Mouse (Mus musculus) midbrain, embryonic 11.5 days (tissue): ENCODE data around the gene Ntf3. TPM values are rescaled to one million over a fixed set of nuclear protein-coding genes. Genes with fewer than 3 reads are reported as not detected.

ENCODE experiments used
- ATAC-seq: fragments of 200-750 bp; cut with Nextera tagmentation; 2 replicates; pipeline ENCODE4 v1.8.0; 2017; ENCODE audit warnings: moderate TSS enrichment, moderate library complexity; ENCODE audit not compliant: low FRiP score
- DNase-seq: peaks from one replicate; pipeline ENCODE4 v3.0.0; 2015; ENCODE audit warnings: low spot score; ENCODE audit errors: missing footprints
- H3K27ac ChIP-seq: fragments of 300-500 bp; sonication (generic); 2 replicates; pipeline ENCODE4 v1.5.1; 2014; ENCODE audit warnings: low read depth, low read length
- H3K27me3 ChIP-seq: fragments of 300-500 bp; sonication (generic); 2 replicates; pipeline ENCODE4 v1.6.1; 2014; ENCODE audit warnings: mild to moderate bottlenecking, low read length, moderate library complexity, mixed read lengths; ENCODE audit not compliant: control insufficient read depth, insufficient read depth
- H3K36me3 ChIP-seq: fragments of 300-500 bp; sonication (generic); 2 replicates; pipeline ENCODE4 v1.6.1; 2014; ENCODE audit warnings: mild to moderate bottlenecking, low read length, moderate library complexity, mixed read lengths; ENCODE audit not compliant: control insufficient read depth, insufficient read depth
- H3K4me1 ChIP-seq: fragments of 300-500 bp; sonication (generic); 2 replicates; pipeline ENCODE4 v1.6.1; 2014; ENCODE audit warnings: low read length; ENCODE audit not compliant: control insufficient read depth, insufficient read depth
- H3K4me2 ChIP-seq: fragments of 300-500 bp; sonication (generic); 2 replicates; pipeline ENCODE4 v1.6.1; 2014; ENCODE audit warnings: mild to moderate bottlenecking, moderate library complexity
- H3K4me3 ChIP-seq: fragments of 300-500 bp; sonication (generic); 2 replicates; pipeline ENCODE4 v1.5.1; 2014; ENCODE audit warnings: low read depth, low read length
- H3K9ac ChIP-seq: fragments of 300-500 bp; sonication (generic); 2 replicates; pipeline ENCODE4 v1.6.1; 2014; ENCODE audit warnings: low read length
- H3K9me3 ChIP-seq: fragments of 300-500 bp; sonication (generic); 2 replicates; pipeline ENCODE4 v1.6.1; 2016; ENCODE audit warnings: low read length; ENCODE audit not compliant: control insufficient read depth
- WGBS: fragments of 180-500 bp; shearing (Covaris S2); extraction: QIAGEN DNeasy Blood & Tissue Kit; methylation state at CpG from one replicate; pipeline ENCODE4 v1.1.7; 2014; 5-methylcytosine and 5-hydroxymethylcytosine counted together
- polyA plus RNA-seq: library from polyadenylated mRNA; unstranded; fragments of >200 nt; fragmentation: Nextera tagmentation; extraction: Ambion mirVana; gene quantifications from 2 replicates; pipeline ENCODE4 v1.2.1, GENCODE M21; 2014

Gene Ntf3
- polyA plus RNA-seq, result 4.0 and 4.2 TPM in 2 replicates

DNA sequence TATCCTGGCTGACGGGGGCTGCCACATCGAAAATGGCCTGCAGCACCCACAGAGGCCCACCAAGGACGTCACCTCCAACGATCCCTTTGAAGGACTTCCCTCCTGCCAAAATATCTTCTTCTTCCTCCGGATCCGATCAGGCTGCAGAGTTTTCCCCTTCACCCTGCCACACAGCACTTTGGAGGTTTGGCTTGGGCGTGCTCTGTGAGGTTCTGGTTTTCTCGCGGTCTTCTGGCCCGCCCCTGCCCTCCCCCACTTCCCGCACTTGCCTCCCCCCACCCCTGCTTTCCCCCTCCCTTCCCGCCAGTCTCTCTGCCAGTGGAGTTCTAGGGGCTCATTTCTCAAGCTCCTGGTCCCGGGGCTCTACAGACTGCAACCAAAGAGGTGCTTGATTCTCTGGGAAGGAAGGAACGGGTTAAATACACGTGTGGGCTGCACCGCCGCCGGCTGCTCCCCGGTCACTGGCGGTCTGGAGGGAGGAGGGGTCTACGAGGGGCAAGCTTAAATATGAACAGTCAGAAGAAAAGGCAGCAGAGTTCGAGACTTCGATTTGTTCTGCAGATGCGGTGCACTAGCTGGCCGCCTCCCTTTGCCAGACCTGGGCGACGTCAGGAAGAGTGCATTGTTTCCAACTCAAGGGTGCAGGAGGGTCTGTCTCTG is at the start of gene Ntf3:
TSS of gene Ntf3 (minus strand) at position 363 of the 660 bp plus-strand sequence.
- WGBS, result under 1% methylated on average over 27 of the region's 27 CpGs
- ATAC-seq (peak; percentile 41; the same call in 1 of the 2 replicates), DNase-seq (peak; percentile 91)
- H3K27ac ChIP-seq, result no peak within 1 kb of the TSS
- peak within 1 kb of the TSS; percentile 31 for H3K4me3 ChIP-seq
- H3K4me2 ChIP-seq, result peak within 1 kb of the TSS; percentile 53
- H3K9me3 ChIP-seq, result no peaks in the 10 kb centered on the region
- peaks cover 47% of the 10 kb centered on the region for H3K27me3 ChIP-seq
- peaks cover 28% of the 10 kb centered on the region for H3K4me1 ChIP-seq
- H3K9ac ChIP-seq, result peak within 1 kb of the TSS; percentile 37
- H3K36me3 ChIP-seq, result no peaks in the 10 kb centered on the region

GRCm38 (mm10) chr6:126213330-126213729 is 46.6 kb upstream of the Ntf3 start:
- no peak for ATAC-seq
- Histone ChIP-seq H3K27me3 (no peaks in the 10 kb centered on the region), H3K4me1 (no peaks in the 10 kb centered on the region), H3K9me3 (no peaks in the 10 kb centered on the region), H3K9ac (no peak overlapping the region), H3K4me3 (no peak overlapping the region), H3K27ac (no peak overlapping the region), H3K36me3 (no peaks in the 10 kb centered on the region), H3K4me2 (no peak overlapping the region)
- no peak for DNase-seq
- 87% methylated on average over 5 of the region's 5 CpGs for WGBS

DNA sequence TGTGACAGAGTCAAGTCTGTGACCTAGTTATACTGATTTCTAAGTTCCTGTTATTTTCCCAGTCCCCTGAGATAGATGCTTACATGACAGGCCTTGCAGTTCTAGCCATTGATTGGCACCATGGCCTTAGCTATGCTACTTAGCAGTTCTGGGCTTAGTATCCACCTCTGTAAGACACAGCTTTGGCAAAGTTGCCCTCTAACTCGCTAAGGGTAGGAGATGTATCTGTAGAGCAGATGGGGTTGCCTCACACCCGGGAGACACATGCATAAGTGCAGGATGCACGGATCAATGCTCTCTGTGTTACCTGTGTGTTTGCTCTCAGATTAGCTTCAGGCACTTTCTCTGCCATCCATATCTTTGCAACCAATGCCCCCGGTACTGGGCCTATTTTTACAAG is 36.7 kb upstream of the Ntf3 start:
- Histone ChIP-seq H3K27me3 (no peaks in the 10 kb centered on the region), H3K9me3 (no peaks in the 10 kb centered on the region), H3K4me2 (no peak overlapping the region), H3K4me1 (no peaks in the 10 kb centered on the region), H3K27ac (no peak overlapping the region), H3K9ac (no peak overlapping the region), H3K4me3 (no peak overlapping the region), H3K36me3 (no peaks in the 10 kb centered on the region)
- WGBS, result 83% methylated on average over 4 of the region's 4 CpGs
- DNase-seq (no peak), ATAC-seq (no peak)

- H3K9me3 ChIP-seq, result no peaks in the 10 kb centered on the region
- WGBS, result 86% methylated on average over 7 of the region's 7 CpGs
- no peaks in the 10 kb centered on the region for H3K36me3 ChIP-seq
- no peak overlapping the region for H3K4me2 ChIP-seq
- no peaks in the 10 kb centered on the region for H3K4me1 ChIP-seq
- no peaks in the 10 kb centered on the region for H3K27me3 ChIP-seq
- H3K27ac ChIP-seq, result no peak overlapping the region
- DNase-seq (no peak), ATAC-seq (no peak)
- H3K4me3 ChIP-seq, result no peak overlapping the region
- no peak overlapping the region for H3K9ac ChIP-seq
Observed at GRCm38 (mm10) chr6:126202959-126203358, 36.2 kb upstream of the Ntf3 start.

DNA sequence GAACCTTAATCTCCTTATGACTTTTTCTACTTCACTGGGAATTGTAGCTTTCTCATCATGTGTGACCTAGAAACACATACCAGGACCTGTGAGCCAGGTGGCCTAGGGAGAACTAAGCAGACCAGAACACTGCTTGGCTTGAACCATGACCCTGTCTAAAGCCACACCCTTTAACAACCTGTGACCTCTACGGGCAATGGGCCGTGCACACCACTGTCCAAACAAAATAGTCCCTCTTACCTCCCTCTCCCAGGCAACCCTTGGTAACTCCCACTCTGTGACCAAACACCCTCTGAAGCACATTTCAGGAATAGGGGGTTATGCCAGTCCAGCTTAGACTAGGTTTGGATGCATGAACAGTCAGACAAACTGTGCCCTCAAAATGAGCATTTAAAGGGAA is 35.0 kb upstream of the Ntf3 start:
- Histone ChIP-seq H3K9me3 (no peaks in the 10 kb centered on the region), H3K27me3 (no peaks in the 10 kb centered on the region), H3K4me2 (no peak overlapping the region), H3K4me3 (no peak overlapping the region), H3K9ac (no peak overlapping the region), H3K4me1 (no peaks in the 10 kb centered on the region), H3K27ac (no peak overlapping the region), H3K36me3 (no peaks in the 10 kb centered on the region)
- DNase-seq (no peak), ATAC-seq (no peak)
- 83% methylated on average over 2 of the region's 2 CpGs for WGBS

DNA sequence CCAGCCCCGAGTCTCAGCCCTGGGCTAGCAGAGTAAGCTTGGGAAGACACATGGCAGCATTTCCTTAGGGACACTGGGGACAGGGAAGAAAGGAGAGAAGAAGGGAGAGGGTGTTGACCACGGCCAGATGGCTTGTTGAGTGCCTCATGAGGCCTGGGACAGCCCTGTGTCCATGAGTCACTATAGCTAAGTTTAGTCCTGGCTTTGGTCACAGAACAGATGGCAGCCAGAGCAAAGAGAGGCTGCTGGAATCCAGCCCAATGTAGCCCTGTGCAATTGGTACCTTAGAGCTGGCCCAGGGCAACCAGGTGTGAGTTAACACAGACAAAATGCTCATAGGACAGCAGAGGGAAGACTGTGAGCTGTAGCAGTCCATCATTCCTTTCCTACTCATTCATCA is 33.2 kb upstream of the Ntf3 start:
- DNase-seq, result no peak
- Histone ChIP-seq H3K27me3 (no peaks in the 10 kb centered on the region), H3K4me1 (no peaks in the 10 kb centered on the region), H3K4me3 (no peak overlapping the region), H3K27ac (no peak overlapping the region), H3K36me3 (no peaks in the 10 kb centered on the region), H3K4me2 (no peak overlapping the region), H3K9me3 (no peaks in the 10 kb centered on the region), H3K9ac (no peak overlapping the region)
- no peak for ATAC-seq
- 76% methylated on average over 2 of the region's 2 CpGs for WGBS

- Histone ChIP-seq H3K27me3 (no peaks in the 10 kb centered on the region), H3K4me2 (no peak overlapping the region), H3K27ac (no peak overlapping the region), H3K9me3 (no peaks in the 10 kb centered on the region), H3K4me1 (no peaks in the 10 kb centered on the region), H3K36me3 (no peaks in the 10 kb centered on the region), H3K4me3 (no peak overlapping the region), H3K9ac (no peak overlapping the region)
- no peak for ATAC-seq
- DNase-seq, result no peak
- 89% methylated on average over 4 of the region's 4 CpGs for WGBS
Observed at GRCm38 (mm10) chr6:126194760-126195159, 28.1 kb upstream of the Ntf3 start.

- H3K9me3 ChIP-seq, result no peaks in the 10 kb centered on the region
- DNase-seq (no peak), ATAC-seq (no peak)
- no peaks in the 10 kb centered on the region for H3K27me3 ChIP-seq
- 94% methylated on average over 10 of the region's 10 CpGs for WGBS
- no peak overlapping the region for H3K4me3 ChIP-seq
- no peak overlapping the region for H3K4me2 ChIP-seq
- no peaks in the 10 kb centered on the region for H3K36me3 ChIP-seq
- H3K27ac ChIP-seq, result no peak overlapping the region
- H3K9ac ChIP-seq, result no peak overlapping the region
- no peaks in the 10 kb centered on the region for H3K4me1 ChIP-seq
Observed at GRCm38 (mm10) chr6:126190218-126190871, 23.6 kb upstream of the Ntf3 start.

GRCm38 (mm10) chr6:126187400-126187799 is 20.7 kb upstream of the Ntf3 start:
- DNase-seq (no peak), ATAC-seq (no peak)
- WGBS, result 80% methylated on average over 8 of the region's 8 CpGs
- H3K4me2 ChIP-seq, result no peak overlapping the region
- H3K4me1 ChIP-seq, result no peaks in the 10 kb centered on the region
- H3K9ac ChIP-seq, result no peak overlapping the region
- H3K4me3 ChIP-seq, result no peak overlapping the region
- no peaks in the 10 kb centered on the region for H3K9me3 ChIP-seq
- H3K36me3 ChIP-seq, result no peaks in the 10 kb centered on the region
- H3K27me3 ChIP-seq, result no peaks in the 10 kb centered on the region
- H3K27ac ChIP-seq, result no peak overlapping the region
